Mouse (Mus musculus) cerebellum, adult (tissue): ENCODE measurements around the gene 3110018I06Rik.

Source experiments
- ATAC-seq: cut with Nextera tagmentation; 2 replicates; pipeline ENCODE4 v1.9.2; 2017; ENCODE audit warnings: mild to moderate bottlenecking, moderate library complexity, mixed read lengths; ENCODE audit not compliant: insufficient number of reproducible peaks, low FRiP score, low TSS enrichment

Gene 3110018I06Rik

GRCm38 (mm10) chr12:107488371-107488770, at the start of gene 3110018I06Rik:
Gene 3110018I06Rik (plus strand): TSS chr12:107488632.
- ATAC-seq, result no peak

- ATAC-seq, result no peak
Observed at GRCm38 (mm10) chr12:107444681-107445080, 43.8 kb upstream of the 3110018I06Rik start.

- no peak for ATAC-seq
Observed at GRCm38 (mm10) chr12:107457835-107458234, 30.6 kb upstream of the 3110018I06Rik start.

GRCm38 (mm10) chr12:107464731-107465130, 23.7 kb upstream of the 3110018I06Rik start:
- no peak for ATAC-seq

- no peak for ATAC-seq
Observed at GRCm38 (mm10) chr12:107476441-107477291, 11.8 kb upstream of the 3110018I06Rik start.

GRCm38 (mm10) chr12:107479350-107479749, 9.1 kb upstream of the 3110018I06Rik start:
- no peak for ATAC-seq

GRCm38 (mm10) chr12:107483031-107483430, 5.4 kb upstream of the 3110018I06Rik start:
- ATAC-seq, result no peak

GRCm38 (mm10) chr12:107491344-107491743, 2.9 kb downstream of the 3110018I06Rik start:
- ATAC-seq, result no peak

- no peak for ATAC-seq
Observed at GRCm38 (mm10) chr12:107496924-107497323, 8.5 kb downstream of the 3110018I06Rik start.

GRCm38 (mm10) chr12:107509661-107510237, 21.3 kb downstream of the 3110018I06Rik start:
- ATAC-seq, result no peak

GRCm38 (mm10) chr12:107511112-107511511, 22.7 kb downstream of the 3110018I06Rik start:
- no peak for ATAC-seq

- 0 out of 2 replicates have a peak, but pooled peaks have one; percentile 31 for ATAC-seq
Observed at GRCm38 (mm10) chr12:107516265-107517217, 28.1 kb downstream of the 3110018I06Rik start.

GRCm38 (mm10) chr12:107520941-107521340, 32.5 kb downstream of the 3110018I06Rik start:
- no peak for ATAC-seq

- ATAC-seq, result no peak
Observed at GRCm38 (mm10) chr12:107528346-107528880, 40.0 kb downstream of the 3110018I06Rik start.

GRCm38 (mm10) chr12:107532871-107533270, 44.4 kb downstream of the 3110018I06Rik start:
- no peak for ATAC-seq
